Mouse (Mus musculus): ENCODE data around the gene Lpo. TPM values are rescaled to one million over a fixed set of nuclear protein-coding genes. Genes with fewer than 3 reads are reported as not detected.
A peak's percentile ranks its signal among the peaks of the same experiment; 100 is the strongest.

Lpo gene
- polyA plus RNA-seq, 1 experiment from 2014 or later, result not detected

DNA sequence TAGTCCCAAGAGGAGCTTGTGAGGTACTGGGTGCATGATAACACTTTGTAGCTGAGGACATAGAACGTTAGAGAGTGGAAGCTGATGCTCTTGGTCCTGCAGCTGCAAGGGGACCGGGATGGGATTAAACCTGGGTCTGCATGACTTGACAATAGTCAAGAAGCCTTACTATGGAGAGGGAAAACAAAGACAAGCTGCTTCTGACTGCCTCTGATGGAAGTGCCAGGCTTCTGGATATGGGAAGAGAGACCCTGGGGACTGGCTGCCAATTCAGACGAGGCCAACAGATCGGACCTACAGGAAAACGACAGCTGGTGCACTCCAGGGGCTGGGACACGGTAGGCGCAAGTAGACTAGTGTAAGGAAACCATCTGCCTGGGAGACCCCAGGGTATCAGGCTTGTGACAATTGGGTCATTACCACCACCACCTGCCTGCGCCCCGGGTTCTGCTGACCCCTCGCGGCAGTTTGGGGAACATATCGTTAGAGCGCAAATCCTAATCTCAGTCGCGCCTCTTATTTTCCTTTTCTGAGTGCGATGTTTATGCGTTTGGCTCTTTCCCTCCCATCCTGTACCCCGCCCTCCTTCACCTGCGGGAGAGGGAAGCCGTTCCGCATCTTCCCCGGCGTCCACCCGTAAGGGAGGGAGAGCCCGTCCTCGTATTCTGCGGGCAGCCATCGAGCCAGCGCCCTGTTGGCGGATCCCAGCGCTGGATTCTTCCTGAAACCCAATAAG is 11.2 kb downstream of the Lpo start:
- H3K27me3 ChIP-seq (ENCODE audit: control insufficient read depth, insufficient read depth, low read length), result no peaks in the 10 kb centered on the region
- peak overlapping the region; percentile 30 for H3K4me3 ChIP-seq (ENCODE audit: low read depth, low read length)
- DNase-seq (ENCODE audit: low spot score) (peak; percentile 73), ATAC-seq (ENCODE audit: insufficient number of reproducible peaks, low FRiP score, low TSS enrichment, low read depth) (no peak)
- H3K36me3 ChIP-seq (ENCODE audit: control insufficient read depth, insufficient read depth, low read length), result no peaks in the 10 kb centered on the region
- WGBS, result 3% methylated on average over 31 of the region's 31 CpGs
- peak overlapping the region; percentile 38; the same call in 1 of the 2 replicates for H3K9ac ChIP-seq (ENCODE audit: low read length)
- peaks cover 5% of the 10 kb centered on the region for H3K4me1 ChIP-seq (ENCODE audit: control insufficient read depth, insufficient read depth, low read length)
- peak overlapping the region; percentile 62 for H3K4me2 ChIP-seq (ENCODE audit: low read depth, severe bottlenecking)
- H3K9me3 ChIP-seq (ENCODE audit: control insufficient read depth, low read length), result no peaks in the 10 kb centered on the region
- H3K27ac ChIP-seq (replicated peaks; ENCODE audit: low read depth, low read length), result no peak overlapping the region

DNA sequence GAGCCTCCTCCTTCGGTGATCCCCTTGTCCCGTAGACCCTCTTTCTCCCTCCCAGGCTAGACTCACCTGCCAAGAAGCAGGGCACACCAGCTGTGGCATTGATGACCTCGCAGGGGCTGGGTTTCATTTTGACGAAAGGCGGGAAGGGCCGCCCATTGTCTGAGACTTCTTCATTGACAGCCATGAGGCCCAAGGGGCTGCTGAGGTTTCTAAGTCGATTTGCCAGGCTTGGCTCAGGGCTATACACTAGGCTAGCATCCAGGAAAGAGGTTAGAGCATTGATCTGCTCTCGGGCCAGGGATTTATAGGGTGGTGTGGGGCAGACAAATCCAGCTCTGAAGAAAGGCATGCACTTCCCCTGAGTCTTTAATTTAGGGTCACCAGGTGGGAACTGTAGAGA is 13.3 kb downstream of the Lpo start:
- WGBS, result 78% methylated on average over 8 of the region's 8 CpGs
- no peak overlapping the region for H3K4me3 ChIP-seq (ENCODE audit: low read depth, low read length)
- no peak overlapping the region for H3K9ac ChIP-seq (ENCODE audit: low read length)
- no peaks in the 10 kb centered on the region for H3K36me3 ChIP-seq (ENCODE audit: control insufficient read depth, insufficient read depth, low read length)
- no peak for DNase-seq (ENCODE audit: low spot score)
- no peaks in the 10 kb centered on the region for H3K9me3 ChIP-seq (ENCODE audit: control insufficient read depth, low read length)
- no peak overlapping the region for H3K27ac ChIP-seq (replicated peaks; ENCODE audit: low read depth, low read length)
- no peak overlapping the region for H3K4me2 ChIP-seq (ENCODE audit: low read depth, severe bottlenecking)
- no peak for ATAC-seq (ENCODE audit: insufficient number of reproducible peaks, low FRiP score, low TSS enrichment, low read depth)
- peaks cover 5% of the 10 kb centered on the region for H3K4me1 ChIP-seq (ENCODE audit: control insufficient read depth, insufficient read depth, low read length)
- no peaks in the 10 kb centered on the region for H3K27me3 ChIP-seq (ENCODE audit: control insufficient read depth, insufficient read depth, low read length)

DNA sequence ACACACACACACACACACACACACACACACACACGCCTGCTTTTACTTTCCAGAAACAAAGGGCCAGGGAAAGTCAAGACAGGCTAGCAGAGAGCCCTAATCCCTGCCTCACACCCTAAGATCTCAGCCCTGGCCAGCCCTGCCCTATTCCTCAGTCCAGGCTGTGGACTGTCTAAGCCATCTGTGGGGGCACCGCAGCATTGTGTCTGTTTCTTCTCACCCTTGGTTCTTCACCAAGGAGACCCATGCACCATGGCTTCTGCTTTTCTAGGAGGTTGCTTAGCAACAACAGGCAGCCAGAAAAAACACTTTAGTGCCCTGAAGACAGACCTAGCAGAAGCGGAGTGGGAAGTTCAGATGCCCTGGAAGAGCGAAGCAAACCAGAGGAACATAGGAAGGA is 16.7 kb downstream of the Lpo start:
- ATAC-seq (ENCODE audit: insufficient number of reproducible peaks, low FRiP score, low TSS enrichment, low read depth) (no peak), DNase-seq (ENCODE audit: low spot score) (no peak)
- 72% methylated on average over 4 of the region's 4 CpGs for WGBS
- Histone ChIP-seq H3K9ac (ENCODE audit: low read length) (no peak overlapping the region), H3K9me3 (ENCODE audit: control insufficient read depth, low read length) (no peaks in the 10 kb centered on the region), H3K4me3 (ENCODE audit: low read depth, low read length) (no peak overlapping the region), H3K36me3 (ENCODE audit: control insufficient read depth, insufficient read depth, low read length) (no peaks in the 10 kb centered on the region), H3K27me3 (ENCODE audit: control insufficient read depth, insufficient read depth, low read length) (no peaks in the 10 kb centered on the region), H3K4me1 (ENCODE audit: control insufficient read depth, insufficient read depth, low read length) (no peaks in the 10 kb centered on the region), H3K27ac (replicated peaks; ENCODE audit: low read depth, low read length) (no peak overlapping the region), H3K4me2 (ENCODE audit: low read depth, severe bottlenecking) (no peak overlapping the region)

DNA sequence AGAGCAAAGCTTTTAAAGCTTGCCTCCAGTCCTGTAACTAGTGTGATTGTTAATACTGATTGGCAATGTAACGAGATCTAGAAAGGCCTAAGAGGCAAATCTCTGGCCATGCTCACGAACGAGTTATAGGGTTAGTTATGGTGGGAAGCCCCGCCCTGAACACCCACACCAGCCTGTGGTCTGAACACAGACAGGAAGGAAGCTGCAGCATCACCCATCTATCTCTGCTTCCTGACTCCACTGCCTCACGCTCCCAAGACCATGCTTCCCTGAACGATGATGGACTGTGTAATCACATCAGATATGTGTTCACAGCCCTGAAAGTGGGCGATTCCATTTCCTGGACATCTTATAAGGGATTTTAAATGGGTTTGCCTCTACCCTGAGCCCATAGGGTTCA is 19.9 kb downstream of the Lpo start:
- ATAC-seq (ENCODE audit: insufficient number of reproducible peaks, low FRiP score, low TSS enrichment, low read depth) (no peak), DNase-seq (ENCODE audit: low spot score) (no peak)
- Histone ChIP-seq H3K4me3 (ENCODE audit: low read depth, low read length) (no peak overlapping the region), H3K27me3 (ENCODE audit: control insufficient read depth, insufficient read depth, low read length) (no peaks in the 10 kb centered on the region), H3K9ac (ENCODE audit: low read length) (no peak overlapping the region), H3K4me1 (ENCODE audit: control insufficient read depth, insufficient read depth, low read length) (no peaks in the 10 kb centered on the region), H3K4me2 (ENCODE audit: low read depth, severe bottlenecking) (no peak overlapping the region), H3K27ac (replicated peaks; ENCODE audit: low read depth, low read length) (no peak overlapping the region), H3K9me3 (ENCODE audit: control insufficient read depth, low read length) (no peaks in the 10 kb centered on the region), H3K36me3 (ENCODE audit: control insufficient read depth, insufficient read depth, low read length) (no peaks in the 10 kb centered on the region)
- 83% methylated on average over 7 of the region's 7 CpGs for WGBS

DNA sequence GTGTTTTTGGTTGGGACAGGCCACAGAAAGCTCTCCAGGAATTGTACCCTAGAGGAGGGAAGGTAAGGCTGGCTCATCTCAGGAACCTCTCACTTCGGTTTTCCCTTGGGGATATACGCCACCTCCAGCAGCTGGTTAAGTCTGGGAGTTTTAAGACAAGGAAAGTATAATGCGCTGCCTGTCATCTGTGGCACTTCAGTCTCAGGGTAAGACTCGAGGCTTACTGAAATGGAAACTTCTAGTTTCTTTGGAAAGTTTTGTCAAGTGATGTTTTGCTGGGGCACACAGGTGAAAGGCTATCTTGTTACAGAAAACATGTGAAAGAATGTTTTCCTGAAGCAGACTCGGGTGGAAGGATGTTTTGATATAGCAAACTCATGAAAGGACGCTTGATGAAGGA is 20.7 kb downstream of the Lpo start:
- H3K9me3 ChIP-seq (ENCODE audit: control insufficient read depth, low read length), result no peaks in the 10 kb centered on the region
- 86% methylated on average over 6 of the region's 6 CpGs for WGBS
- ATAC-seq (ENCODE audit: insufficient number of reproducible peaks, low FRiP score, low TSS enrichment, low read depth), result no peak
- H3K9ac ChIP-seq (ENCODE audit: low read length), result no peak overlapping the region
- no peaks in the 10 kb centered on the region for H3K36me3 ChIP-seq (ENCODE audit: control insufficient read depth, insufficient read depth, low read length)
- H3K27ac ChIP-seq (replicated peaks; ENCODE audit: low read depth, low read length), result no peak overlapping the region
- H3K27me3 ChIP-seq (ENCODE audit: control insufficient read depth, insufficient read depth, low read length), result no peaks in the 10 kb centered on the region
- no peaks in the 10 kb centered on the region for H3K4me1 ChIP-seq (ENCODE audit: control insufficient read depth, insufficient read depth, low read length)
- no peak overlapping the region for H3K4me3 ChIP-seq (ENCODE audit: low read depth, low read length)
- no peak for DNase-seq (ENCODE audit: low spot score)
- no peak overlapping the region for H3K4me2 ChIP-seq (ENCODE audit: low read depth, severe bottlenecking)

DNA sequence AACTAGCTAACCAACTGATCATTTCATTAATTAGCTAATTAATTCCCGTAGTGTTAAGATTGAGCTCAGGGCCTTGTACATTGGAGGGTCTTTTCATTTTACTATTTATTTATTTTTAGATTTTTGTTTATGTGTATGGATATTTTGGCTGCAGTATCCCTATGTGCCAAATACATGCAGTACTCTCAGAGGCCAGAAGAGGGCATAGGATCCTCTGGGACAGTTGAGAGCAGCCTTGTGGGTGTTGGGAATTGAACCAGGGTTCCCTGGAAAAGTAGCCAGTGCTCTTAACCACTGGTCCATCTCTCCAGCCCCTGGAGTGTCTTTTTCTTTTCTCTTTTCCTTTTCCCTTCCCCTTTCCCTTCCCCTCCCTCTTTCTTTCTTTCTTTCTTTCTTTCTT is 22.6 kb downstream of the Lpo start:
- H3K9me3 ChIP-seq (ENCODE audit: control insufficient read depth, low read length), result no peaks in the 10 kb centered on the region
- 59% methylated on average over 1 of the region's 1 CpGs for WGBS
- H3K4me3 ChIP-seq (ENCODE audit: low read depth, low read length), result no peak overlapping the region
- no peaks in the 10 kb centered on the region for H3K4me1 ChIP-seq (ENCODE audit: control insufficient read depth, insufficient read depth, low read length)
- peak; percentile 46 for DNase-seq (ENCODE audit: low spot score)
- H3K4me2 ChIP-seq (ENCODE audit: low read depth, severe bottlenecking), result no peak overlapping the region
- no peaks in the 10 kb centered on the region for H3K36me3 ChIP-seq (ENCODE audit: control insufficient read depth, insufficient read depth, low read length)
- no peak overlapping the region for H3K27ac ChIP-seq (replicated peaks; ENCODE audit: low read depth, low read length)
- H3K9ac ChIP-seq (ENCODE audit: low read length), result no peak overlapping the region
- no peaks in the 10 kb centered on the region for H3K27me3 ChIP-seq (ENCODE audit: control insufficient read depth, insufficient read depth, low read length)
- ATAC-seq (ENCODE audit: insufficient number of reproducible peaks, low FRiP score, low TSS enrichment, low read depth), result no peak

DNA sequence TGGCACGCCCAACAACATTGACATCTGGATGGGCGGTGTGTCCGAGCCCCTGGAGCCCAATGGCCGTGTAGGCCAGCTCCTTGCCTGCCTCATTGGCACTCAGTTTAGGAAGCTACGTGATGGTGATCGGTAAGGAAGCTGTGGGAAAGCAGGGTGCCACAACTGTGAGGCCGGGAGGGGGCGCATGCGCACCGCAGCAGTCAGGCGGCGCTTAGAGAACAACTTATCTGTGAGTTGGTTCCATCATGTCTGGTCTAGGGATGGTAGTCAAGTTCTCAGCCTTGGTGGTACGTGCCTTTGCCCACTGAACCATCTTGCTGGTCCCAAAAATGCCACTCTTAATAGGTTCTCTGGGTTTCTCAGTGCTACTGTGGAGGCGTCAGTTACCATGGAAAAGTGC is 25.5 kb downstream of the Lpo start:
- H3K27ac ChIP-seq (replicated peaks; ENCODE audit: low read depth, low read length), result no peak overlapping the region
- no peaks in the 10 kb centered on the region for H3K4me1 ChIP-seq (ENCODE audit: control insufficient read depth, insufficient read depth, low read length)
- no peak overlapping the region for H3K4me3 ChIP-seq (ENCODE audit: low read depth, low read length)
- H3K9me3 ChIP-seq (ENCODE audit: control insufficient read depth, low read length), result no peaks in the 10 kb centered on the region
- peak; percentile 43 for DNase-seq (ENCODE audit: low spot score)
- no peak for ATAC-seq (ENCODE audit: insufficient number of reproducible peaks, low FRiP score, low TSS enrichment, low read depth)
- H3K9ac ChIP-seq (ENCODE audit: low read length), result no peak overlapping the region
- no peaks in the 10 kb centered on the region for H3K36me3 ChIP-seq (ENCODE audit: control insufficient read depth, insufficient read depth, low read length)
- 51% methylated on average over 14 of the region's 14 CpGs for WGBS
- no peak overlapping the region for H3K4me2 ChIP-seq (ENCODE audit: low read depth, severe bottlenecking)
- no peaks in the 10 kb centered on the region for H3K27me3 ChIP-seq (ENCODE audit: control insufficient read depth, insufficient read depth, low read length)

DNA sequence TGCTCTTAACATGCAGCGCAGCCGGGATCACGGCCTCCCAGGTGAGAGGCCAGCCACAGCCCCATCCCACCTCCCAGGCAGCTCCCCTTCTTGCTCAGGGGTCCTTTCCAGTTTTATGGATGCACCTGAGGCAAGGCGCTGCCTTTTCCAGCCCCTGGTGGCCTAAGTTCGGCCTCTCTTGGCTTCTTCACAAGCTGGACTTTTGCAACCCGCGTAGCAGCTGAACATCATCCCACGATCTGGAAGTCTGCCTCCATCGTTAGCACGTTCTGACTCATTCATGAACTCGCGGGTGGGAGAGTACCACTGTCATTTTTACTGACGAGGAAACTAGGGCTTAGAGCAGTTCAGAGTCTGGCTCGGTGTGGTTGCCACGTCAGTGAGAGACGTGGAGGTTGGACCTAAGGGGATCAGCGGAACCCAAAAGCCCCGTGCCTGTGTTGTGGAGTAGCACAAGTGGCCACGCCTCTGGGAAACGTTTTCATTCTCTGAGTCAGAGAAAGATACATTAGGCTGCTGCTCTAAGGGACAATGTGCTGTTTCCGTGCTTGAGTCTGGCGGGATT is 26.3 kb downstream of the Lpo start:
- Histone ChIP-seq H3K4me1 (ENCODE audit: control insufficient read depth, insufficient read depth, low read length) (no peaks in the 10 kb centered on the region), H3K27me3 (ENCODE audit: control insufficient read depth, insufficient read depth, low read length) (no peaks in the 10 kb centered on the region), H3K9me3 (ENCODE audit: control insufficient read depth, low read length) (no peaks in the 10 kb centered on the region), H3K9ac (ENCODE audit: low read length) (no peak overlapping the region), H3K4me2 (ENCODE audit: low read depth, severe bottlenecking) (no peak overlapping the region), H3K36me3 (ENCODE audit: control insufficient read depth, insufficient read depth, low read length) (no peaks in the 10 kb centered on the region), H3K4me3 (ENCODE audit: low read depth, low read length) (no peak overlapping the region), H3K27ac (replicated peaks; ENCODE audit: low read depth, low read length) (no peak overlapping the region)
- DNase-seq (ENCODE audit: low spot score) (no peak), ATAC-seq (ENCODE audit: insufficient number of reproducible peaks, low FRiP score, low TSS enrichment, low read depth) (no peak)
- 85% methylated on average over 22 of the region's 22 CpGs for WGBS

DNA sequence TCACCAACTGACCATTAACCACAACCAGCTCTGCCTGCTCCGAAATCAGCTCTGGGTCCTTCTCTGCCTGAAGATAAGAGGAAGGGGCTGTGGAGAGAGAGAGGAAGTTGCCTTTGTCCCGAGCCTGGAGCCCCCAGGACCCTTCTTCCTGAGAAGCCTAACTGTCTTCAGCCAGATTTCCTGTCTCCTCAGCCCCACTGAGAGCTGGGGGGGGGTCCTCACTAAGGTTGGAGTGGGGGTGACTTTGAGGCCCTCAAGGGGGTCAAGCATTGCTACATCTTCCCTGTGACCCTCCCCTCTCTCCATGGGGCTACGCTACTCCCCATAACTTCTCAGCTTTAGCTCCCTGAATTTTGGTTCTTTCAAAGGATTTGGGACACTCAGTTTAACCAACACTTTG is 34.6 kb downstream of the Lpo start, which contains the start of gene Mpo:
Gene Mpo (plus strand): TSS at position 122 of the 400 bp plus-strand sequence.
- no peak within 1 kb of the TSS for H3K4me3 ChIP-seq (ENCODE audit: low read depth, low read length)
- H3K4me1 ChIP-seq (ENCODE audit: control insufficient read depth, insufficient read depth, low read length), result no peaks in the 10 kb centered on the region
- H3K9ac ChIP-seq (ENCODE audit: low read length), result no peak within 1 kb of the TSS
- no peak within 1 kb of the TSS for H3K27ac ChIP-seq (replicated peaks; ENCODE audit: low read depth, low read length)
- ATAC-seq (ENCODE audit: insufficient number of reproducible peaks, low FRiP score, low TSS enrichment, low read depth), result no peak
- WGBS, result 69% methylated on average over 3 of the region's 3 CpGs
- no peaks in the 10 kb centered on the region for H3K27me3 ChIP-seq (ENCODE audit: control insufficient read depth, insufficient read depth, low read length)
- no peaks in the 10 kb centered on the region for H3K36me3 ChIP-seq (ENCODE audit: control insufficient read depth, insufficient read depth, low read length)
- H3K4me2 ChIP-seq (ENCODE audit: low read depth, severe bottlenecking), result no peak within 1 kb of the TSS
- no peak for DNase-seq (ENCODE audit: low spot score)
- no peaks in the 10 kb centered on the region for H3K9me3 ChIP-seq (ENCODE audit: control insufficient read depth, low read length)

Measured in limb, embryonic 11.5 days (tissue).